Mouse (Mus musculus) urinary bladder, postnatal 14 days (tissue): ENCODE results near the gene Cd47.

Experiments
- DNase-seq: peaks from one replicate; pipeline ENCODE4 v3.0.0; 2021; ENCODE audit warnings: low spot score

Cd47 gene

GRCm38 (mm10) chr16:49914094-49914493 is 113.8 kb downstream of the Cd47 start:
- no peak for DNase-seq

GRCm38 (mm10) chr16:49915532-49916476 is 115.5 kb downstream of the Cd47 start:
- no peak for DNase-seq

GRCm38 (mm10) chr16:49920191-49920590 is 119.9 kb downstream of the Cd47 start:
- no peak for DNase-seq

- DNase-seq, result no peak
These were observed 121.3 kb downstream of the Cd47 start for GRCm38 (mm10) chr16:49921677-49922076.

- no peak for DNase-seq
These were observed 121.8 kb downstream of the Cd47 start for GRCm38 (mm10) chr16:49922098-49922497.

- DNase-seq, result peak; percentile 27
These were observed 123.4 kb downstream of the Cd47 start for GRCm38 (mm10) chr16:49923720-49924119.

- DNase-seq, result no peak
These were observed 124.6 kb downstream of the Cd47 start for GRCm38 (mm10) chr16:49924941-49925340.

- no peak for DNase-seq
These were observed 132.9 kb downstream of the Cd47 start for GRCm38 (mm10) chr16:49933274-49933673.

GRCm38 (mm10) chr16:49936008-49936443 is 135.7 kb downstream of the Cd47 start:
- no peak for DNase-seq

GRCm38 (mm10) chr16:49936793-49937192 is 136.5 kb downstream of the Cd47 start:
- DNase-seq, result no peak

- no peak for DNase-seq
These were observed 137.2 kb downstream of the Cd47 start for GRCm38 (mm10) chr16:49937218-49938165.

GRCm38 (mm10) chr16:49938483-49939301 is 138.4 kb downstream of the Cd47 start:
- DNase-seq, result no peak

- DNase-seq, result no peak
These were observed 139.0 kb downstream of the Cd47 start for GRCm38 (mm10) chr16:49939376-49939775.

- DNase-seq, result no peak
These were observed 140.1 kb downstream of the Cd47 start for GRCm38 (mm10) chr16:49940473-49940872.

- DNase-seq, result no peak
These were observed 140.7 kb downstream of the Cd47 start for GRCm38 (mm10) chr16:49941031-49941430.

- DNase-seq, result no peak
These were observed 143.4 kb downstream of the Cd47 start for GRCm38 (mm10) chr16:49943726-49944125.

- no peak for DNase-seq
These were observed 144.8 kb downstream of the Cd47 start for GRCm38 (mm10) chr16:49945084-49945483.

- no peak for DNase-seq
These were observed 146.7 kb downstream of the Cd47 start for GRCm38 (mm10) chr16:49947049-49947448.

- no peak for DNase-seq
These were observed 147.3 kb downstream of the Cd47 start for GRCm38 (mm10) chr16:49947610-49948009.

- no peak for DNase-seq
These were observed 148.0 kb downstream of the Cd47 start for GRCm38 (mm10) chr16:49948287-49948686.

GRCm38 (mm10) chr16:49949261-49949660 is 148.9 kb downstream of the Cd47 start:
- no peak for DNase-seq

- no peak for DNase-seq
These were observed 150.0 kb downstream of the Cd47 start for GRCm38 (mm10) chr16:49950340-49950739.
